Mouse (Mus musculus) MEL (cell line): ENCODE data around the gene Sept9.

Experiments used
- CTCF ChIP-seq, 3 experiments: IDR thresholded peaks in 2 of 3; conservative IDR thresholded peaks in 1 of 3; 2 replicates each; pipeline ENCODE4 v1.5.1; 2011 to 2012; ENCODE audit warnings: low read length in 3 of 3, low read depth in 2 of 3, mild to moderate bottlenecking in 2 of 3, improper control_type of control experiment in 1 of 3, inconsistent platforms in 1 of 3, mixed read lengths in 1 of 3, moderate library complexity in 1 of 3; ENCODE audit not compliant: control insufficient read depth in 1 of 3, insufficient read depth in 1 of 3, poor library complexity in 1 of 3, severe bottlenecking in 1 of 3
- MAFK ChIP-seq: IDR thresholded peaks from 2 replicates; pipeline ENCODE4 v1.6.1; 2011; ENCODE audit warnings: low read depth, mild to moderate bottlenecking, low read length, improper control_type of control experiment, borderline replicate concordance
- MXI1 ChIP-seq: IDR thresholded peaks from 2 replicates; pipeline ENCODE4 v1.6.1; 2011; ENCODE audit warnings: mild to moderate bottlenecking, low read depth, low read length, improper control_type of control experiment
- ZC3H11A ChIP-seq: IDR thresholded peaks from 2 replicates; pipeline ENCODE4 v1.6.1; 2012; ENCODE audit warnings: low read depth, mild to moderate bottlenecking, inconsistent platforms, low read length, improper control_type of control experiment
- ZNF384 ChIP-seq: IDR thresholded peaks from 2 replicates; pipeline ENCODE4 v1.6.1; 2012; ENCODE audit warnings: low read depth, mild to moderate bottlenecking, inconsistent platforms, low read length, improper control_type of control experiment

DNA sequence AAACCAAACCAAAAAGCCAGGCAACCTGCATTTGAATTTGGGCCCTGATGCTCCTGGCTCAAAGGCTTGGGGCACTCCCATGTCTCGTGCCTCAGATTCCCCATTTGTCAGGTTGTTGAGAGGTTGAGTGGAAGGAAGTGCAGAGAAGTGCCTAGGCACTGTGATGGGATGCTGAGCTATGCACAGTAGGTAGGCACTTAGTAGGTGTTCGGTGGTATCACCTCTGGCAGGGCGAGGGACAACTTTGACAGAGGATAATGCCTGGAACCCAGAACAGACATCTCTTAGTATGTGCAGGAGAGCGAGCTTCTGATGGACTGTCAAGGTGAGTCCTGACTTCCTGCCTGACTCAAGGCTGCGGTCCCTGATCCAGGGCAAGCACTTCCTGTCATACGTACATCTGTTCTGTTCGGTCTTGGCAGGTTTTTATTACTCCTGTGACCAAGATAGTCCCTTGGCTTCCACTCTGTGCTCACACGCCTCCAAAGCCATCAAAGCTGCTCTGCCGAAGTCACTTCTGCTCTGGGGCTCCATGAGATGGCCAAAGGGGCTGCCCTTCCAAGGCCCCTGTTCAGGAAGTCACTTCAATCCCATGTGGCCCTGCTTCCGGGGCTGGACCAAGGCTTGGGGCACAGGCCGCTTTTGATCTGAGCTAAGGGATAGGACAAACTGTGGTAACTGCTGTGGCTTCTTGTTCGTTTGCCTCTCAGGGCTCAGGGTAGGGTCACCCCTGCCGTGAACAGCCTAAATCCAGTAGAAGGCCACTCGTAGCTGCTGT, 107.0 kb downstream of the Sept9 start:
- TF ChIP-seq ZNF384 (no peak), MAFK (no peak), CTCF (IDR thresholded peaks at IDR 0.05 in 2 of 3, conservative IDR thresholded peaks at IDR 0.05 in 1 of 3; ENCODE audit: control insufficient read depth in 1 of 3, insufficient read depth in 1 of 3, low read depth in 2 of 3, low read length in 3 of 3, poor library complexity in 1 of 3, severe bottlenecking in 1 of 3) (no peak), MXI1 (no peak), ZC3H11A (no peak)
